Mouse (Mus musculus): ENCODE results near the gene Fli1.

The Fli1 gene

DNA sequence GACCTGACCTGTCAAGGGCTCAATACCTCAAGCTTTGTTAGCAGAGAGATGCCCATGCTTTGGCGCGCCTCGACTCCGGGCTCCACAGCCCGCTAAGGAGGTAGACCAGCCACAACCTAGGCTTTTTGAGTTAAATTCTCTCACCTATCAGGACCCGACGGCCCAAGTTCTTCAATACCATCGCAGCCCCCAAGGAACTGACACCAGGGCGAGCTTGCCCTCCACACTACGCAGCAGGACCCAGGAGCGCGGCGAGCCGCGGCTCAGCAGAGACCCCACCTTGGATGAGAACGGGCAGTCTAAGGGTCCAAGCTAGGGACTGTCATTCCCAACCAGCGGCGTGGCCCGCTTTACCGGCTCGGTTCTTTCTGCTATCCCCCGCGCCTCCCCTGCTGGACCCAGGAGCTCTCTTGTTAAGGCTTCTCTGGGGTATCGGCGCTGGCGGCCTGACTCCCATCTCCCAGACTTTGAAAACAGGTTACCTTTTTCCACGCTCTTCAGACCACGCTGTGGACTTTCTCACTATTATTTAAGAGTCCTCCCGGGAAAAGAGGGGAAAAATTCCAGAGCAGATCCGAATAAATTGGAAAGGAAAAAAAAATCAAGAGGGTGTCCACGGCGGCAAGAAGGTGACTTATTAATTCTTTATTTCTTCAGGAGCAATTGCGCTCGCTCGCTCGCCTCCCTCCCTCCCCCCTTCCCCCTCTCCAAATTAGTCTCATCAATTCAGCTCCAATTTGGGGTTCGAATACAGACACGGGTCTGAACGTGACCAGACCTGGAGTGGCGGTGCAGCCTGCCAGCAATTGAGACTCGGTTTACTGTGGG, at the start of gene Fli1:
Gene Fli1 (minus strand): TSS at position 650 of the 828 bp plus-strand sequence.
- peak; percentile 41 to 42 for DNase-seq

DNA sequence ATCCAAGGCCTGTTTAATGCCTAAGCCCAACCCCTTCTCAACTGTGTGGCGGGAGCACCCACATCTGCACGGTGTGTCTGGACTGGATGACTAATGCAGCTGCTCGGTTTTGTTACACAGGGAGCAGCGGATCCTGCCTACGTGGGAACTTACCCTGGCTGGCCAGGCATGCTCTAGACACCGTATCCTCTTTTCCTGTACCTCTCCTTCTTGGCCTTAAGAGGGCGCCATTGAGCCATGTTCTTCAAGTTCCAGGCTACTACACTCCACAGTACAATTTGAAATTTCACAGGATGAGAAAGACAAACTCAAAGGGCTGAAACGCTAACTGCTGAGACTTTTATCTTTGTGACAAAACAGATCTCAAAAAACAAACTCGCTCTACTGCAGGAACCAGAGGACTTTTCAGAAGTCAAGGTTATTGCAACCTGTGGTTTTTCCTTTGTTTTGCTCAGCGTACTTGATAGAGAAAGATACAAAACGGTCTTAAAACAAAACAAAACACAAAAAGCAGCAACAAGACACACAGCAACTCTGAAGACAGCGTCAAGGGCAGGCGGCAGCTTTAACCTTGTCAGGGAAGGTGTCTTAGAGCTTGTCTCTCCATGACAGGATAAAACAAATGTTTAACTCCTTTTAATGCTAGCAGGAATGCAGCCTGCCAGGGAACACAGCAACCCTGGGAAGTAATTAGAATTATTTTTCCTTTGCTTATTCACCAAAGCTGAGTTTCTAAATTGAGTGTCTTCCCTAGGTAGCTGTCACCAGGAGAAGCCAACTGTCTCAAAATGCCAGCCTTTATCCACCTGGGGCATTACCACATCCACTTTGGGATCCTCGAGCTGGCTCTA, 49.3 kb upstream of the Fli1 start:
- peak; percentile 67 to 77 for DNase-seq

- DNase-seq = no peak
These were observed 47.9 kb upstream of the Fli1 start for GRCm38 (mm10) chr9:32590571-32590970.

DNA sequence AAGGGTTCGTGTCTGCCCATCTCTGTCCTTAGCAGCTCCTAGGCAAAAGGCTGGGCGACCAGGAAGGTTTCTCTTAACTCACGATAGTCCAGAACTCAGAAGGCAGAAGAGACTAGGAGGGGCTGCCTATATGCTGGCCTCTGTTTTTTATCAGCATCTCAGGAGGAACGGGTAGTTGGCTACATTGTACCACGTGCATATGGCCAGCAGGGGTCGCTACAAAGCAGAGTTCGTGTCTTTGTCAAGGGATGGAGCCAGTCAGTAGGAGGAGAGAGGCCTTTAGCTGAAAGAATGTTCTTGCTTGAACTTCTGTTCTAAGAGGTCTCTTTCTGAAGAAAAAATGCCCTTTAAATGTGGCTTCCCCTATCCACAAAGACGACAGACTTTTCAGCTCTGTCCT, 47.2 kb upstream of the Fli1 start:
- DNase-seq = peak; percentile 87 to 91

- DNase-seq = peak in 1 of 2 experiments; percentile 45
These were observed 42.7 kb upstream of the Fli1 start for GRCm38 (mm10) chr9:32585357-32585756.

GRCm38 (mm10) chr9:32583905-32584304, 41.2 kb upstream of the Fli1 start:
- DNase-seq = no peak

DNA sequence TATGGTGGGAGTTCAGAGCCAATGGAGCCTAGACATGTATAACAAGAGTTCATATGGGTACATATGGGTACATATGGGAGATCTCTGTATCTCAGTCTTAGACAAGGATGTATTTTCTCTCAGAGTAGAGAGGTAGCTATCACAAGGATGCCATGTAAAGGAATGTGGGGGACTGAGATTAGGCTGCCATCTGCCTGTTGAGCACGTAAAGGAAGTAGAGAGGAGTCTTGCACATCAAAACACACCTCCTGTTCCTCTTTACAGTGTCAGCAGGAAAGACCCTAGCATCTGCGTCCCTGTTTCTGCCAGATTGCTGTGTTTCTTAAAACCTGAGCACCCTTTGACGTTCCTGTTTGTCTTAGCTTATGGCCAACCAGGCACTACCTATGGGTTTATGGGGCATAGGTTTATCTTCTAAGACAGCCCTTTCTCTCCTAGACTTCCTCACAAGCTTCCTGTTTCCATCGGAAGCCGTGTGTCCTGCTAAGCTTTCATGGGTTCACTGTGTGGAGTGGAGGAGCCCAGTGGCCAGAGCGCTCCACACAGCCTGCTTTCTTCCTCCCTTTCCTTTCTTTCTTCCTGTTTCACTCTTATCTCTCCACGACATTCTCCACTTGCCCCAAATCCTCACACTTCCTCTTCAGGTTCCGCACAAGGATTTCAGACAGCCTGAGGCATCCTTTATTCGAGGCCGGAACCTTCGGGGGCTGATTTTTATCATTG, 39.4 kb upstream of the Fli1 start:
- no peak for DNase-seq

- DNase-seq = no peak
These were observed 35.8 kb upstream of the Fli1 start for GRCm38 (mm10) chr9:32578411-32578810.

DNA sequence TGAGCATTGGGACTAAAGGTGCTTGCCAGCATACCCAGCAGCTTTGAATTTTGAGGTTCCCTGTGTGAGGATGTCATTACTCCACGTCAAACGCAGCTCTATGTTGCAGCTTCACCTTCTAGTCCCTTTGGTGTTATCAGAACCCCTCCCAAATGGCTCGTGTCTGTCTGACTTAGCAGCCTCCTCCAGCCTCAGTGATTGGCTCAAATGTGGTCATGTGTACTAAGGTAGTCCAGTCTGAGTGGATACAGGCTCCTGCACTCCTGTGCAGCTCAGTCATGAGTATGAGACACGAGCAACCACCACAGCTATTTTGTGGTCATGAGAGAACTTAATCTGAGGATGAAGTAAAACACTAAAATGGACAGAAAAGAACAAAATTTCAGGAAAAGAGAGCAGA, 31.0 kb upstream of the Fli1 start:
- no peak for DNase-seq

DNA sequence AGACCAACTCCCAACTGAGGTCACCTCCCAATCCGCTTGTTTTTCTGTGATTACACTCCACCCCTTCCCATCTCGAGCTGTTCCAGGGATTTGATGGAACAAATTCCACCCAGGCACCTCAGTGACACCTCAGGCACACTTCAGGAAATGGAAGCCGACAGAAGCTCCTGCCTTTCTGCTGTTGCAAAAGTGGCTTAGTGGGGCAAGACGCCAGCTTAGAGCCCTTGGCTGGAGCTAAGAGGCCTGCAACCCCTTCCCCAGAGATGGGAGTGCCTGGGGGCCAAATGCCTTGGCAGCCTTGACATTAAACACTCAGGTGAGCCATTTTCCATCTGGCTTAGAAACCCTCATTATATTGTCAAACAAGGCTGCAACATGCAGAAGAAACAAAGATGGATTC, 29.0 kb upstream of the Fli1 start:
- no peak for DNase-seq

DNA sequence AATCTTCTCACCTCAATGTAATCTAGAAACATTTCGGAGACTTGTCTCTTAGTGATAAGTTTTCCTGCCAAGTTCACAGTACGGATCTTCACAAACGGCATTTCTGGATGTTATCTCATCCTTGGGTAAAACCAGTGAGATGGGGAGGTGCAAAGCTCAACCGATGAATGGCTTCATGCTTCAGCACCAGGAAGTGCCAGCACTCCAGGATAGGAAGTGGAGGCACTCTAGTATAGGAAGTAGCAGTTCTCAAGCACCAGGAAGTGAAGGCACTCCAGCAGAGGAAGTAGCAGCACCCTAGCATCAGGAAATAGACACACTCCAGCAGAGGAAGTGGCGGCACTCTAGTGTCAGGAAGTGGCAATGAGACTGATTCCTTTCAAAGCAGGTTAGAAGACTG, 27.9 kb upstream of the Fli1 start:
- peak; percentile 40 to 62 for DNase-seq

- DNase-seq = no peak
These were observed 26.6 kb upstream of the Fli1 start for GRCm38 (mm10) chr9:32569261-32569660.

DNA sequence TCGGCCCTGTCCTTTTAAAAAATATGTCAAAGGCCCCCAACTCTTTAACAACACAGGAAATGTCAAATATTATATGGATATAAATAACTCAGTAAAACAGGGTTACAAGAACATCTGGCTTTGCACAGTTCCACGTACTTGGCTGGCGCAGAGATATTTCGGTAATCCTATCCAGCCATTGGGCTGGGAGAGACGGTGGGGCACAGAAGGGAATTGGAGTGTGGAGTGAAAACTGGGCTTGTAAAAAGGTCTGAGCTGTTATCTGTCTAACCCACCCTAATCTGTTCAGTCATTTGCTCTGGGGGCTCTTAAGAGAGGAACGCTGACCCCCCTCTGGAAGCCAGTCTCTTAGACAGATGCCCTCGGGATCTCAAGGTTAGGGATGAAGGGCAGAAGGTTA, 24.9 kb upstream of the Fli1 start:
- no peak for DNase-seq

- no peak for DNase-seq
These were observed 22.6 kb upstream of the Fli1 start for GRCm38 (mm10) chr9:32565309-32565708.

DNA sequence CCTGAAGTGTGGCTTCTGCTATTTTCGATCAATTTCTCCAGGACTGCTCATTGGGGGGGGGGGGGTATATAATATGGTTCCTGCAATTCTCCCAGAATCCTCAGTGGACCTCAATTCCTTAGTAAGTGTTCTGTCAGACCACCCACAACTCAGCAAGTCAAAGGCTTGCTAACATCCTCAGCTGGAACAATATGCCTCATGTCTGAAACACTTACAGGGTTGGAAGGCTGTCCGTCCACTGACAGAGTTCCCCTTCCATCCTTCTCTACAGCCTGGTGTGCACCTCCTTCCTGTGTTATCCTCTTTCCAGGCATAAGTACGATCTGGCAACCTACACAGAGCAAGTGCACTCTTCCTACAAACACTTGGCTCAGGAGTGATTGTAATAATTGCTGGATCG, 20.2 kb upstream of the Fli1 start:
- DNase-seq = no peak

- DNase-seq = no peak
These were observed 19.7 kb upstream of the Fli1 start for GRCm38 (mm10) chr9:32562409-32562808.

DNA sequence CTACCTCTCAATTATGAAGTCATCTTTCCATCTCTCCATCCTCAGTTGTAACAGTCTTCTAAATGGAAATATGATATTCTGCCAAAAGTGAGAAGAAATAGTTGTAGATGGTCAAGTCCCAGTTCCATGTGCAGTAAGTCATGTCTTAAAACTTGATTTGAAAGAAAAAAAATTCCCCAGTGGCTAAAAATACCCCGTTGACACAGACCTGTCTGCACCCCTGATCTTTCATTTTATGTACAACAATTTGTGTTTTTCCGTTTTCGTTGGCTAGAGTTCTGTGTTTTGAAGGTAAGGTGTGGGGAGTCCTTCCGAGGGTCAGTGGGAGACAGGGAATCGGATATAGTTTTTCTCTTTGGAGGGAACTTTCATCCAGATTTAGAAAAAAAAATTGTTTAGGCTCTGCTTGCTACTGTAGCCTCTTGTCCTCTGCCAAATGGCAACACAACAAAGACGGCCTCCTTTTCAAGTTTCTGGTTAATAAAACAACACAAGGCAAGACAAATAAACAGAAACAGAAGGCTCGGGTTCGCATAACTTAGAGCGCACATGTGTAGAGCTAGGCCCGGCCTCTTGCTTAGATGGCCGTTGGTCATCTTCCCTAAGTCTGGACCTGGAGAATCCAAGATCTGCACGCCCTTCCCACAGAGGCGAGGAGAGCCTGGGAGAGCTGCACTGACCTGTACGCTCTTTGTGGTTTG, 18.7 kb upstream of the Fli1 start:
- no peak for DNase-seq

GRCm38 (mm10) chr9:32559859-32560258, 17.2 kb upstream of the Fli1 start:
- no peak for DNase-seq

- DNase-seq = no peak
These were observed 16.8 kb upstream of the Fli1 start for GRCm38 (mm10) chr9:32559454-32559853.

- no peak for DNase-seq
These were observed 13.7 kb upstream of the Fli1 start for GRCm38 (mm10) chr9:32556313-32556712.

DNA sequence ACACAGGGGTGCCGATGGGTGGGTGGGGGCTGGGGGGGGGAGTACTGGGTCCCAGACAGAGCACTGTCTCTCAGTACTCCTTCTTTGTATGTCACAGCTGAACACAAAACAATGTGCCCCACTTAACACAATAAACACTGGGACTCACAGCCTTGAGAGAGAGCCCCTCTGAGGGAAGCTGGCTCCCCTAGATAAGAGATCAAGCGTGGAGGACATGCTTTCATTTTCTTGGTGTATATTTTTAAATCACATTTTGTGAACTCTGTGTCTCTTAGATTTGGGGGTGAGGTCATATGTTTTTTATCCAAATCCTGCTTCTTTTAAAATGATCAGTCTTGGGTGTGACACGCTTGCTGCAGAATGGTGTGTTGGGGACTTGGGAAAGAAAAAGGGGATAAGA, 12.6 kb upstream of the Fli1 start:
- DNase-seq = no peak

DNA sequence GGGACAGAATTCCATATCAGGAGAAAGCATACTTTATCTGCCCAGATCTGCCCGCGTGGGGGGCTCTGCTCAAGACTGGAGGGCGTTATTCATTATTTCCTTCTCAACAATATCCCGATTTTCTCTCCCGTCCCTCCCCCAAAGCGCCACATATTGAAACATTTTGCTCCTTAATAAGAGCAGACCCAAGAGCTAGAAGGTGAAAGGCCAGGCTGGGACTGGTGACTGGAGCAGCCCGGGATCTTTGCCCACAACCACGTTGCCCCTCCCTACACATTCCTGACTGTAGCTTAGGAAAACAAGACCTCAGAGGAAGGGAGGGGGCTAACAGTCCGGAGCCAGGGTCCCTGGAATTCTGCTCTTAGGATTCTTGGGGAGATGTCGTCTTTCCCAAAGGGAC, 7.9 kb upstream of the Fli1 start:
- no peak for DNase-seq
